Mouse (Mus musculus) forebrain, embryonic 15.5 days (tissue): ENCODE data around the gene Mtrex. TPM values are rescaled to one million over a fixed set of nuclear protein-coding genes. Genes with fewer than 3 reads are reported as not detected.

Source experiments
- ATAC-seq: fragments of 200-750 bp; cut with Nextera tagmentation; replicated peaks from 2 replicates; pipeline ENCODE4 v1.8.0; 2017; ENCODE audit warnings: mild to moderate bottlenecking, moderate TSS enrichment, moderate library complexity
- H3K27ac ChIP-seq: fragments of 300-500 bp; sonication (generic); replicated peaks from 2 replicates; pipeline ENCODE4 v1.5.1; 2015; ENCODE audit warnings: mild to moderate bottlenecking, inconsistent platforms
- H3K27me3 ChIP-seq: fragments of 300-500 bp; sonication (generic); 2 replicates; pipeline ENCODE4 v1.6.1; 2015; ENCODE audit warnings: inconsistent platforms
- H3K36me3 ChIP-seq: fragments of 300-500 bp; sonication (generic); 2 replicates; pipeline ENCODE4 v1.6.1; 2015; ENCODE audit warnings: mild to moderate bottlenecking, inconsistent platforms
- H3K4me1 ChIP-seq: fragments of 300-500 bp; sonication (generic); 2 replicates; pipeline ENCODE4 v1.6.1; 2015; ENCODE audit warnings: inconsistent platforms
- H3K4me2 ChIP-seq: fragments of 300-500 bp; sonication (generic); replicated peaks from 2 replicates; pipeline ENCODE4 v1.6.1; 2015; ENCODE audit warnings: mild to moderate bottlenecking, inconsistent platforms
- H3K4me3 ChIP-seq: fragments of 300-500 bp; sonication (generic); 2 replicates; pipeline ENCODE4 v1.5.1; 2015; ENCODE audit warnings: mild to moderate bottlenecking, inconsistent platforms
- H3K9ac ChIP-seq: fragments of 300-500 bp; sonication (generic); replicated peaks from 2 replicates; pipeline ENCODE4 v1.6.1; 2015; ENCODE audit warnings: mild to moderate bottlenecking, inconsistent platforms
- H3K9me3 ChIP-seq: fragments of 300-500 bp; sonication (generic); 2 replicates; pipeline ENCODE4 v1.6.1; 2016; ENCODE audit warnings: inconsistent platforms
- WGBS: fragments of 180-500 bp; shearing (Covaris S2); methylation state at CpG from one replicate; pipeline ENCODE4 v1.1.7; 2015; ENCODE audit warnings: mixed read lengths; 5-methylcytosine and 5-hydroxymethylcytosine counted together
- polyA plus RNA-seq: library from polyadenylated mRNA; unstranded; fragments of >200 nt; fragmentation: Nextera tagmentation; extraction: Ambion mirVana; gene quantifications from 2 replicates; pipeline ENCODE4 v1.2.1, GENCODE M21; 2015

Mtrex gene
- polyA plus RNA-seq, 1 experiment from 2014 or later: 65.0 TPM

DNA sequence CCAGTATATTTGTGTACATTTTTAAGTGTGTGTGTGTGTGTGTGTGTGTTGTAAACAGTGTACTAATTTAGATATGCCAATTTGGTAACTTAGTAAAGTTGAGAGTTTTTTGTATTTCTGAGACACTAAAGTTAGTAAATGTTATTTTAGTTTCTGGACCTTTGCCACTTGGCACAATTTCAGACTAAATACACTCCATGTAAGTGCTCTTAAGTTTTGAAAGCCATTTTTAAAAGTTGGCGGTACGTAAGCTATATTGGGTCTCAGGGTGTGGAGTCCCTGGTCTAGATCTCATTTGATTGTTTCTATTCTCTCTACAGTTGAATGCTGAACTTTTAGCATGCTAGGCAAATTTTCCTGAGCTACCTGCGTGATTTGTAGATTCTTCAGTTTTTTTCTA is 109.1 kb downstream of the Mtrex start:
- Histone ChIP-seq H3K27ac (no peak overlapping the region), H3K4me2 (no peak overlapping the region), H3K9ac (no peak overlapping the region), H3K4me3 (no peak overlapping the region), H3K36me3 (no peaks in the 10 kb centered on the region), H3K4me1 (no peaks in the 10 kb centered on the region), H3K27me3 (no peaks in the 10 kb centered on the region), H3K9me3 (no peaks in the 10 kb centered on the region)
- ATAC-seq: no peak
- WGBS: 95% methylated on average over 3 of the region's 3 CpGs

Other genes starting within 250 kb of the Mtrex start
- 38.0 and 39.3 TPM in 2 replicates for gene Plpp1, start 126.6 kb downstream of the Mtrex start, polyA plus RNA-seq
- 31.6 and 34.9 TPM in 2 replicates for gene Dhx29, start 56 bp upstream of the Mtrex start, polyA plus RNA-seq
- 1.2 and 2.3 TPM in 2 replicates for gene Ccno, start 60.4 kb upstream of the Mtrex start, polyA plus RNA-seq
- 0.69 and 1.1 TPM in 2 replicates for gene Mcidas, start 66.4 kb upstream of the Mtrex start, polyA plus RNA-seq
- gene Cdc20b, start 107.7 kb upstream of the Mtrex start, polyA plus RNA-seq: 0.52 and 0.64 TPM in 2 replicates
- 43.9 and 47.7 TPM in 2 replicates for gene Gpx8, start 119.0 kb upstream of the Mtrex start, polyA plus RNA-seq
- gene Gzma, start 173.6 kb upstream of the Mtrex start, polyA plus RNA-seq: not detected in 2 replicates